Mouse (Mus musculus) gastrocnemius, postnatal 10 days (tissue): ENCODE data around the gene Snrnp35. TPM values are rescaled to one million over a fixed set of nuclear protein-coding genes. Genes with fewer than 3 reads are reported as not detected.
"Not testable (repeated sequence)": the region's sequence is repeated elsewhere in the genome, so short reads cannot be mapped to it uniquely, and the experiment has no call there.

Experiments
- DNase-seq: peaks from one replicate; pipeline ENCODE4 v3.0.0; 2021; ENCODE audit warnings: mixed read lengths
- total RNA-seq, 2 experiments: library from RNA; stranded (reverse); gene quantifications; 2 replicates each; pipeline ENCODE4 v1.2.3; 2021

Gene Snrnp35
- total RNA-seq, 2 experiments from 2014 or later = 21.8 to 23.6 TPM

- no peak for DNase-seq
Observed at GRCm38 (mm10) chr5:124462297-124463025, 20.5 kb upstream of the Snrnp35 start.

- DNase-seq = no peak
Observed at GRCm38 (mm10) chr5:124463462-124463861, 19.5 kb upstream of the Snrnp35 start.

- no peak for DNase-seq
Observed at GRCm38 (mm10) chr5:124464905-124465304, 18.0 kb upstream of the Snrnp35 start.

DNA sequence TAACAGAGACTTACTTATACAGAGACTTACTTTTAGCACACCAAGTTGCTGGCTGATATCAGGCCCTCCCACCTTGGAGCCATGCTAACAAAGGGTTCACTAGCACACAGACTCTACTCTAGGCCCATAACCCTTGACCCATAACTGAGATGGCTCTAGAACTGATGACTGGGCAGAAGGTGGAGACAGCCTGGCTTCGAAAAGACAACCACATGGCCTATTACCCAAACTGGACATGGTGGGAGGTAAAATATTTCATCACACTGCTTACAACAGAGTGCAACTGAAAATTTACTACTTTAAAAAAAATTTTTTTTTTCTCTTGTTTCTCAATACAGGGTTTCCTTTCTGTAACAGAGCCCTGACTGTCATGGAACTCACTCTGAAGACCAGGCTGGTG, 15.2 kb upstream of the Snrnp35 start:
- DNase-seq = no peak

DNA sequence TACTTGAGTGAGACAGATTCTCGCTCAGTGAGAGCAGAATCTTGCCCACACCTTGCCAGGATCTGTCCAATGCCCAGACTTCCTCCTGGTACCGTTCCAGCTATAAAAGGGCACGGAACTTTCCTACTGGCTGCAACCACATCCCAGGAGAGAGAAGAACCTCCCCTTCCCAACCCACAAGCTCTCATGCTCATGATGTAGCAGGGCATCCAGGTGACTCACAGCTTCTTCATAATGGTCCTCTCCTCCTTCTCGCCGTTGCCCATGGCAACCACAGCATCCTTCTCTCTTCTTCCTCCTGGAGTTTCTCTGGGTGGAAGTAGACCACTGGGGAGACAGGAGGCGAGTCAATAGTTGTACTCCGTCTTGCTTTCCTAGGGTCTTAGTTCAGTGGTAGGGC, 14.6 kb upstream of the Snrnp35 start:
- DNase-seq = no peak

- DNase-seq = no peak
Observed at GRCm38 (mm10) chr5:124469486-124469885, 13.4 kb upstream of the Snrnp35 start.

DNA sequence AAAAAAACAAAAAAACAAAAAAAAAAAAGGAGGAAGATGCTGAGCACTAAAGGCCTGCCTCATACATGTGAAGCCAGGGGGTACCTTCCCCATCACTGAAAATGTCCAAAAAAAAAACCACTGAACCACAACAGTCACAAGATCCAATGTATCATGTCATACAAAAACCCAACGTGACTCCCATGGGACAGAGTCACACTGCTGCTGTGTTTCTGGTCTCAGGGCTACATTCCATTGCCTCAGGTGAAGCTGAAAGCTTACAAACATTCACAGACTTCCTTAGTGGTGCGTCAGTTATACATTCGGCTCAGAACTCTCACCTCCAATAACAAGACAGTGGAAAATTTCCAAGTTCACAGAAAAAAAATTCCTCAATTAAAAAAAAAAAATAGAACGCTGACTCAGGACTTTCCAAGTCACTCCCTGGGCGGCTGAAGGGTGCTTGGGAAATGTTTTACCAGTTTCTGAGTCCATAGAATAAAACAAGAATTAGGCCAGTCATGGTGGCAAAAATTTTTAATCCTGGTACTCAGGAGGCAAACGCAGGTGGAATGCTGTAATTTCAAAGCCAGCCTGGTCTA, 12.3 kb upstream of the Snrnp35 start:
- DNase-seq = no peak

- no peak for DNase-seq
Observed at GRCm38 (mm10) chr5:124478873-124479204, 4.1 kb upstream of the Snrnp35 start.

- DNase-seq = no peak
Observed at GRCm38 (mm10) chr5:124480119-124480518, 2.8 kb upstream of the Snrnp35 start.

DNA sequence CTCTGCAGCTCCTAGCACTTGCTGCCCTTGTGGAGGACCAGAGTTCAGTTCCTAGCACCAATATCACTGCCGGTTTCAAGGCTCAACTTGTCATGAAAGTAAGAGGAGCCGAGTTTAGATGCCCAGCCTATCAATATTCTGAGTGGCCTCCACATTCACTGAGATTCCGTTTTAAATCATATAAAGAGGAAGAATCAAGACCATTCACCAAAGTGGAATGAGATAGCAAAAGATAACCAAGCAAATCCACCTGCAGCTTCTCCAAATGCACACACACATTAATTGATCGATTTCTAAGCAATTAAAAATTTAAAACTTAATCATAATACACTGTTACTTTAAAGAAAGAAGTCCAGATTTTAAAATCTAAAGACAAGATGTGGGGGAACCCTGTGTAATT, 1.2 kb upstream of the Snrnp35 start:
- DNase-seq = no peak

DNA sequence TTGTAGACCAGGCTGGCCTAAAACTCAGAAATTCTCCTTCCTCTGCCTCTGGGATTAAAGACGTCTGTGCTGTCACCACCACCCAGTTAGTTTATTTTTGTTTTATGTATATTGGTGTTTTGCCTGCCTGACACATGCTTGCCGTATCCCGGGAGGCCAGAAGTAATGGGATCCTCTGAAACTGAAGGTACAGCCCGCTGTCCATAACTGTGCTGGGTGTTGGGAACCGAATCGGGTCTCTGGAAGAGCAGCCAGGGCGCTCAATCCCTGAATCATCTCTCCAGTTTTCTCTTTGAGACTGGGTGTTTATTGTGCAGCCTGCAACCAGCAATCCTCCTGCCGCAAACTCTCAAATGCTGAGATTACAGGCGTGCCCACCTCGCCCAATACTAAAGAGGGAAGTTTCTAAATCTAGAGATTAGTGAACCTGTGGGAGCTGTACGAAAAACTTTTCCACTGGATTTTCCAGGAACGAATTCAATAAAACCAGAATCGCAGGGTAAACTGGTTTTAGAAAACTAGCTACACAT, 433 bp upstream of the Snrnp35 start:
- DNase-seq = no peak

- DNase-seq = no peak
Observed at GRCm38 (mm10) chr5:124483655-124484396, 892 bp downstream of the Snrnp35 start.

GRCm38 (mm10) chr5:124485654-124486053, 2.7 kb downstream of the Snrnp35 start:
- DNase-seq = no peak

DNA sequence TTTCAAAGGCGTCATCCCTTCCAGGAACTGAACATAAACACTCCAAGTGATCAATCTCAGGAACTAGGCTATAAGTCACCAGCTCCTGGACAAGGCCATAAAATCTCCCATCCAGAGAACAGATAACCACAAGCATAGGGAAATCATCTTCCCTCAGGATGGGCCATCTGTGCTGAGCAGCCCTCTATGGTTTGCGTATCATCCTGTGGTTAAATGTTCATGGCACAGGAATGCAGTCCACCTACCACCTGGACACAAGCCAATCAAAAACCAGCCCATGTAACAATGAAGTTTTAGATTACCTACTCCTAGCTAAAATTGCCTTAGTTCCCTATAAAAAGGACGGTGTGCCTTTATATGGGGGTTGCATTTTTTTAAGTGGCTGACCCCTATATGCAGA, 6.0 kb downstream of the Snrnp35 start:
- no peak for DNase-seq

DNA sequence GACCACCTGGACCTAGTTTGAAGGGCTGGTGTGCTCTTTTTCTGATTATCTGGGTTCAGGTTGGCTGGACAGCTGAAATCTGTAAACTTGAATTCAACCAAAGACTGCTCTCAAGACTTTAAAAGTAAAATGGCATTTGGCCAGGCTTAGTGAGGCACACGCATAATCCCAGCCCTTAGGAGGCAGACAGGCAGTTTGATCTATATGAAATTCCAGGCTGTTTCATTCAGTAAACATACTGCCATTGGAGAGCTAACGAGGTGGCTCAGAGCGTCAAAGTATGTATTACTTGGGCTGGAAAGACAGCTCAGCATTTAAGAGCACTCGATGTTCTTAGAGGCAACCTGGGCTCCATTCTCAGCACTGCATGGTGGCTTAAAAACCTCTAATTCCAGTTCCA, 8.8 kb downstream of the Snrnp35 start:
- no peak for DNase-seq

GRCm38 (mm10) chr5:124492618-124493017, 9.7 kb downstream of the Snrnp35 start:
- no peak for DNase-seq

- no peak for DNase-seq
Observed at GRCm38 (mm10) chr5:124493455-124493854, 10.5 kb downstream of the Snrnp35 start.

GRCm38 (mm10) chr5:124495547-124495946, 12.6 kb downstream of the Snrnp35 start:
- DNase-seq = no peak

DNA sequence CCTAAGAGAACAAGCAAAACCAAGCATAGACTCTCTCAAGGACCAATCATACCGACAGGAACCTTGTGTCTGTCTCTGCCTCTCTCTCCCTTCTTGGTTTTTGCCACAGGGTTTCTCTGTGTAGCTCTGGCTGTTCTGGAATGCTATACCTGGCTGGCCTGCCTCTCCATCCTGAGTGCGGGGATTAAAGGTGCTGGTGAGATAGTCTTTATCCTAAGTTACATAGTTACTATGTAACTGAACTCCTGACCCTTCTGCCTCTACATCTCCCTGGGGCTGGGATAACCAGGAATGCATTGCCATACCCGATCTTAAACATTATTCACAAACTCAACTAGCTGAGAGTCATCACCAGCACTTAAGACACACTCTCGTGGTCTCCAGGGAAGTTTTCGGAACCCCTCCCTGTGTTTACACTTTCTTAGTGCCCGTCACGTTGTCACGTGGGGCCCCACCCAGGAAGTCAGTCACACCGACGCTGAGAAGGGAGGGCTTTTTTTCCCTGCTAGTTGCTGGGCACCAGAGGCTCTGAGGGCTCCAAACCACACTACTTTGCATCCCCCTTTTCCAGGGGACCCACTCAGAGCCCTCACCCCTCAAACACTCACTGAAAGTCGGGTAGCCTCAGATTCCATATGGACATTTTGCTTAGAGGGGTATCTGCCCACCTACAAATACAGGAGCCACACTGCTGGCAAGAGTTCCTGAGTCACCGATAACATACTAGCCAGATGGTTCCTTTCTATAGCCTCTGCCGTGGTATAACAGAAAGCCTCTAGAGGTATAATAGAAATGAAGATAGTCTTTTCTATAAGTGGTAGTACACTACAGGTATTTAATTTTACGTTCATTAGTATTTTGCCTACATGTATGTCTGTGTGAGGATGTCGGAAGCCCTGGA, 13.9 kb downstream of the Snrnp35 start:
- no peak for DNase-seq

DNA sequence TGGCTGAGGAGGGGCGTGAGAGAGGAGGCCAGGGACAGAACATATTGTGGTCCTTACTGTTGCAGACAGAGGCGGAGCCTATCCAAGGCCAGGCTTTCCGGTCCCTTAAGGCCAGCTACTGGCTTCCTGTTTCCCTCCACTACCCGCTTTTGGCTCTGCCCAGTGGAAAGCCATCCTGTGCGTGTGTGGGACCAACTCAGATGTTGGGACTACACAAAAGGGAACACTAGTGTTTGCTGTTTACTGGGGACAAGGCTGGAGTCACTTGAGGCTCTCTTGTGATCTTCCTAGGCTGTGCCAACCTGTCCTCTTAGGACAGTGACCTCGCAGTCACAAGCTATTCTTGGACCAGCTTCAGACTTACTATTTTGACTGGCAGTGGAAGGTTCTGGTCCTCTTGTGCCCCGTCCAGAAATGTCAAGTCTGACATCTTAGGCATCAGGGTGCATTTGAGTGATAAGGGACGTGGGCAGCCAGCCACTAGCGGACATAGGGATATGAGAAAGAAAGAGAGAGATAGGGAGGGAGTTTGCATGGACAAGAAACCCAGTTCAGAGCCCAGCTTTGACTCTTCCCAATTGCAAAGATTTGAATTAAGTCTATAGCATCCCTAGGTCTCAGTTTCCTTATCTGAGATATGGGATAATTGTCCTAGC, 15.4 kb downstream of the Snrnp35 start:
- DNase-seq = no peak

DNA sequence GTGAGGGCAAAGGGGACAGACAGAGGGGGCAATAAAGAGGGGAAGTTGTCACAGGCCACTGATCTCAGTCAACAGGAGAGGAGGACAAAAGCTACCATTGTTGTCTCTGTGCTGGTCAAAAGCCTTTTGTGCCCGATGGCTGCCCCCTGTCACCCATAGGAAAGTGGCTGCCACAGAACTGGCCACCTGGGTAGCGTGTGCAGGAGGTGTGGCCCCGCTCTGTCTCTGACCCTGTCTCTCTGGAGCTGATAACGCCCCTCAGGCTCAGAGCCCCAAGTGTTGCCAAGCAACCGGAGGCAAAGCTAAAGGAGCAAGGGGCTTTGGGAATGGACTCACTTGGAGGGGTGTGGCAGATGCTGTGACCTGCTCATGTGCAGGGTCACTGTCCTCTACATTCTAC, 16.1 kb downstream of the Snrnp35 start:
- no peak for DNase-seq

- DNase-seq = not testable (repeated sequence)
Observed at GRCm38 (mm10) chr5:124500037-124500436, 17.1 kb downstream of the Snrnp35 start.
